Mouse (Mus musculus) ES-Bruce4 (cell line): ENCODE data around the gene Ypel4. TPM values are rescaled to one million over a fixed set of nuclear protein-coding genes. Genes with fewer than 3 reads are reported as not detected.
A peak's percentile ranks its signal among the peaks of the same experiment; 100 is the strongest.

Source experiments
- H3K27ac ChIP-seq: 2 replicates; pipeline ENCODE4 v1.5.1; 2012; ENCODE audit warnings: low read length, inconsistent platforms; ENCODE audit not compliant: insufficient read depth
- H3K27me3 ChIP-seq: 2 replicates; pipeline ENCODE4 v1.6.1; 2012; ENCODE audit warnings: mild to moderate bottlenecking, low read length, inconsistent platforms; ENCODE audit not compliant: control insufficient read depth, poor library complexity, insufficient read depth, severe bottlenecking
- H3K36me3 ChIP-seq: 2 replicates; pipeline ENCODE4 v1.6.1; 2012; ENCODE audit warnings: inconsistent platforms, mild to moderate bottlenecking, low read length, moderate library complexity; ENCODE audit not compliant: control insufficient read depth, poor library complexity, insufficient read depth, severe bottlenecking
- H3K4me1 ChIP-seq: one replicate; pipeline ENCODE4 v1.8.1; 2011; ENCODE audit warnings: low read length; ENCODE audit not compliant: control insufficient read depth, insufficient read depth
- H3K4me3 ChIP-seq: 2 replicates; pipeline ENCODE4 v1.5.1; 2011; ENCODE audit warnings: low read depth, mild to moderate bottlenecking, low read length
- H3K9ac ChIP-seq: 2 replicates; pipeline ENCODE4 v1.6.1; 2012; ENCODE audit warnings: low read depth, mild to moderate bottlenecking, inconsistent platforms; ENCODE audit not compliant: poor library complexity, severe bottlenecking
- H3K9me3 ChIP-seq: replicated peaks from 2 replicates; pipeline ENCODE4 v1.6.1; 2012; ENCODE audit warnings: mild to moderate bottlenecking, low read length, inconsistent platforms; ENCODE audit not compliant: control insufficient read depth, poor library complexity, insufficient read depth, severe bottlenecking
- CTCF ChIP-seq: IDR thresholded peaks from one replicate; pipeline ENCODE4 v1.8.1; 2011; ENCODE audit warnings: low read depth, low read length
- EP300 ChIP-seq: IDR thresholded peaks from 2 replicates; pipeline ENCODE4 v1.6.1; 2011; ENCODE audit warnings: low read depth, low read length; ENCODE audit not compliant: insufficient read depth
- POLR2A ChIP-seq: IDR thresholded peaks from one replicate; pipeline ENCODE4 v1.8.1; 2011; ENCODE audit warnings: low read length; ENCODE audit not compliant: insufficient read depth
- polyA plus RNA-seq: library from polyadenylated mRNA; stranded (reverse); fragments of >200 nt; gene quantifications from 2 replicates; pipeline ENCODE4 v1.2.4, GENCODE M21; 2011; ENCODE audit warnings: low read depth; ENCODE audit not compliant: missing spikeins, insufficient read depth, insufficient read length

Gene Ypel4
- polyA plus RNA-seq, 1 experiment = 0.73 TPM

DNA sequence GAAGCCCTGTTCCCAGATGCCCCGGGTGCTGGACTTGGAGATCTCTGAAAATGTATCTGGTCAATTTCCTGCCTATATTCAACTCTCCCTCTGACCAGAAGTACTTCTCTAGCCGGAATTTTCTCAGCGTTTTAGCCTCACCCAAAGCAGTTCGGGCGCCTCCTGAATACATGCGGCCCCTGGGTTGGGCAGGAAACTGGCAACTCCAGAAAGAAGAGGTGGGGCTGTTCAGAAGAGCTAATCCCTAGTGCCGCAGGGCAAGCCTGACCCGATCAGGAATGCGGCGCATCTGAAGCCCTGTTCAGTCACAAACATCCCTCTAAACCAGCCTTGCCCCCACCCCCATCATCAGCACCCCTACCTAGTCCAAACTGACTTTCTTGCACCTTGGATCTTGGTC is 10.3 kb downstream of the Ypel4 start:
- Histone ChIP-seq H3K4me3 (peak overlapping the region; percentile 92), H3K27ac (peak overlapping the region; percentile 97), H3K9me3 (no peaks in the 10 kb centered on the region), H3K9ac (peak overlapping the region; percentile 94), H3K36me3 (peaks cover 4% of the 10 kb centered on the region), H3K4me1 (no peaks in the 10 kb centered on the region), H3K27me3 (no peaks in the 10 kb centered on the region)
- TF ChIP-seq CTCF (no peak), EP300 (peak; percentile 95), POLR2A (no peak)

DNA sequence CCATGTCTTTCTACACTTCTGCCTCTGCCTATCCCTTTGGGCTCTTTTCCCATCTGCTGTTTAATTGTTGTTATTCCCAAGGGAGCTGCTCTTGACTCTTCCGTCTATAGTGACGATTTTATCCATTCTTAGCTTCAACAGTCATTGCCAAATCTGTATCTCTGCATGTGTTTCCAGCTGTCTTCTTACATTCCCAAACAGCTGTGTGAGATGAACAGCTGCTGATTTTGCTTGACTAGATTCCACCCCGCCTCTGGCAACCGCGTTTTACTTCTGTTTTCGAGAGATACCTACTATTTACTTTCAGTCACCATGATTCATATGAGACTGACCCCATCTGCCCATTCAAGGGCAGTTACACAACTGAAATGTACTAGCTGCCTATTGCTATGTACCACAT is 16.3 kb downstream of the Ypel4 start:
- no peaks in the 10 kb centered on the region for H3K27me3 ChIP-seq
- no peaks in the 10 kb centered on the region for H3K9me3 ChIP-seq
- no peaks in the 10 kb centered on the region for H3K36me3 ChIP-seq
- TF ChIP-seq CTCF (no peak), POLR2A (no peak), EP300 (no peak)
- H3K27ac ChIP-seq = no peak overlapping the region
- H3K9ac ChIP-seq = no peak overlapping the region
- no peak overlapping the region for H3K4me3 ChIP-seq
- no peaks in the 10 kb centered on the region for H3K4me1 ChIP-seq

DNA sequence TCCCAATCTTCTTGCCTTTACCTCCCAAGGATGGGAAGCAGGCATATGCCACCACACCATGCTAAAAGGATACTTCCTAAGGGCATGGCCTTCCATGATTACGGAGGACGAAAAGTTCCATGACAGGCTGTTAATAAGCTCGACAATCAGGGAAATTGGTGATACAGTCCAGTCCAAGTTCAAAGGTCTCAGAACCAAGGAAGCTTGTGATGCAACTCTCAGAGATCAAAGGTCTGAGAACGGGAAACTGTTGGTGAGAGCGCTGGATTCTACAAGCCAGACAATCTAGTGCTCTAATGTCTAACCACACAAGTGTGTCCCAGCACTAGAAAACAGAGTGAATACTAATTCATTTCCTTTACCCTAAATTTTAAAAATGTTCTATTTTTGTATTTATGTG is 22.4 kb downstream of the Ypel4 start:
- Histone ChIP-seq H3K4me3 (no peak overlapping the region), H3K4me1 (peaks cover 3% of the 10 kb centered on the region), H3K27me3 (no peaks in the 10 kb centered on the region), H3K36me3 (no peaks in the 10 kb centered on the region), H3K9ac (no peak overlapping the region), H3K9me3 (no peaks in the 10 kb centered on the region), H3K27ac (no peak overlapping the region)
- TF ChIP-seq POLR2A (no peak), EP300 (no peak), CTCF (no peak)

DNA sequence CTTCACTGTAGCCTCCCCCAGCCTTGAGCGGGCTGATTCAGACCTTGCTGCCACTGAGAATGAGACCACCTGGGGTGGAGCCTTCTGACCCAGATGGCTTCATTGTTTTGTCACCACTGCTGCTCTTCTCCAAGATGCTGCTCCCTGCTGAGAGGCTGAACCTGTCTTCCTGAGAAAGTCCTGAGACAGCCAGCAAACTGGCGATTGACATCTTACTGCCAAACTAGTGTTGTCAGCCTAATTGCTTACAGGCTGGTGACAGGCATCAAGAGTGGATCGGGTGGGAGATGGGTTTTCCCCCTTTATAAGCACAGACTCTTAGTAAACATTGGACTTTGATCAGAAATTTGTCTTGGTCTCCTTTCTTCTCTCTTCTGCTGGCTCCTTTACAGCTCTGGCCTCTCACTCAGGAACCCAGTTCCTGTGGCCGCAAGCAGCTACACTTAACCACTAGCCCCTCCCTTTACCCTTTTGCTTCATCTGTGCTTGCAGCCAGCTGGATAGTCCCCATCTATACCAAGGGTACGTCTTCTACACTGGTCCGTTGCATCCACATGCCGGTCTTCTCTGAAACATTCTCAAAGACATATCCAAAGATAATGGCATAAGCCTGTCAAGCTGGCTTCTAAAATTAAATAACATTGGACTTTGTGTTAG is 23.3 kb downstream of the Ypel4 start:
- Histone ChIP-seq H3K4me3 (no peak overlapping the region), H3K9ac (no peak overlapping the region), H3K36me3 (no peaks in the 10 kb centered on the region), H3K27ac (no peak overlapping the region), H3K27me3 (no peaks in the 10 kb centered on the region), H3K4me1 (peaks cover 3% of the 10 kb centered on the region), H3K9me3 (no peaks in the 10 kb centered on the region)
- TF ChIP-seq CTCF (no peak), EP300 (0 out of 2 replicates have a peak, but pooled peaks have one; percentile 38)

DNA sequence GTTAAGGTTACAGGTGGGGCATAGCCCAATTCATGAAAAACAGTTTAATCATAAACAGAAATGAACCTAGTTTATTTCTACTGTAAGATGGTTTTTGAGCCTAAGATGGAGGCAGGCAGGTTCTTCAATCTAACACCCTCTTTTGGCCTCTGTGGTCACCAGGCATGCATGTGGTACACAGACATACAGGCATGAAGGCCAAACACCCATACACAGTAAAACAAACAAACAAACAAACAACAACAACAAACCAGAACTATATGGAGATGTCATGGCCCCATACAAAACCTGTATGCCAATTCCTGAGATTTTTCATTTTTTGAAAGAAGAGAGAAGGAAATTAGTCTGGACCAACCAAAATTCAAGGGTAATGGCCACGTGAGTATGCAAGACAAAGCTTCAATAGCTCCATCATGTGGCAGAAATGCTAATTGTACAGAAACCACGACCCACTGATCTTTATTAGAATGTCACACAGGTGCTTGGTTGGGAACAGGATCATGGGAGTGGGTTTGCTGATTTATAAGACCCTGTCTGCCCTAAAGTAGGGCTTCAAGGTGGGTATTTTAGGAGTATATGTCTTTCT is 24.8 kb downstream of the Ypel4 start:
- Histone ChIP-seq H3K27me3 (no peaks in the 10 kb centered on the region), H3K36me3 (no peaks in the 10 kb centered on the region), H3K27ac (no peak overlapping the region), H3K9ac (no peak overlapping the region), H3K4me3 (no peak overlapping the region), H3K9me3 (no peaks in the 10 kb centered on the region), H3K4me1 (peaks cover 3% of the 10 kb centered on the region)
- TF ChIP-seq CTCF (peak; percentile 21), POLR2A (no peak), EP300 (no peak)

DNA sequence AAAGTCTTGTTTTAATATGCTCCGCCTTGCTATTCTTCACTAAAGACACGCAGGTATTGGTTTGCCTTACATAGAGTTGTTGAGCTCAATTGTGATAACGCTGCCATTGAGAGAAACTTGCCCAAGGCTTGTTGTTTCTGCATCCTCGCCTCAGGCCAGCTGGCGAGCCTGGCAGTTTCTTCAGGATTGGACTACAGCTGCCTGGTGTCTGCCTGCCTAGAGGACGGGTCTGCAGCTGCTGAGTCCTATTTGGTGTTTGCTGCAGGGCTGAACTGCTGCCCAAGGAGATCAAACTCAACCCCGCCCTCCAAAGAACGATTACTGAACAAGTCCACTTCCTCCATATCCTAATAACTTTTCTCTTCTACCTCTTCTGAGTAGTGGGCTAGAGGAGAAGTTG is 26.9 kb downstream of the Ypel4 start:
- peaks cover 3% of the 10 kb centered on the region for H3K4me1 ChIP-seq
- no peak overlapping the region for H3K9ac ChIP-seq
- H3K27ac ChIP-seq = no peak overlapping the region
- H3K9me3 ChIP-seq = no peaks in the 10 kb centered on the region
- no peak overlapping the region for H3K4me3 ChIP-seq
- TF ChIP-seq EP300 (no peak), POLR2A (no peak)
- no peaks in the 10 kb centered on the region for H3K27me3 ChIP-seq
- H3K36me3 ChIP-seq = no peaks in the 10 kb centered on the region
